Mouse (Mus musculus): Measurements from ENCODE around the gene Kat5.

Gene Kat5

DNA sequence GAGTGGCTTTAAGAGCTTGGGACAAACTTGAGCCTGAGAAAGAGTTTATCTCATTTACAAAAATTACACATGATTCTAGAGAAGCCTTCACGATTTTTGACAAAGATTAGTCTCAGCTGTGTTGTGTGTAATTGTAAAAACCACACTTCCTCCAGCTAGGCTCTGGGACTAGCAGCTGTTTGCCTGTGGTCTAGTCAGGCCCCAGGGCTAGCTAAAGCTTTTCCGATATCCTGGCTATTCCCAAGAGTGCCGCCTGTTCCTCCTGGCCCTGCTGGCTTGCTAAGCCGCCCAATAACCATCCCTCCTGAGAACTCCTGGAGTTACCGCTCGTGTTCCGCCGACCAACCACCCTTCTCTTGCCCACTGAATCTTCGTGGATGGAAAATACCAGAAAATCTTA, 22.1 kb upstream of the Kat5 start:
- in situ Hi-C loops (cut with MboI; ENCODE audit: unreplicated experiment in 2 of 2) = no loop called here

DNA sequence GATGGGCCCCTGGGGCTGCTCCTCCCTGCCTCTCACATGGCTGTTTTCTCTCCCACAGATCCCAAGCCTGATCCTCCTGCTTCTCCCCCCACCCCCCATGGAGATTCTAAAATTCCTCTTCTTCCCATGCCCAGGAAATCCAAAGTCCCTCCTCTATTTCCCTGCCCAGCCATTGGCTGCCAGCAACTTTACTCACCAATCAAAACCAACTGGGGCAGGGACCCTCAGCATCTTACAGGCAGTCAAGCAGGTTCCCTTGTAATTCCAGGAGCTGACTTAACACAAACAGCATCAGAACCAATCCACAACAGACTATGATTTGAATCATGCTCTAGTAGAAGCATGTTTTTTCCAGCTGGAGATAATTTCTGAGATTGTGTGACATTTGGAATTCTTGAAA, 19.9 kb upstream of the Kat5 start:
- in situ Hi-C loops (cut with MboI; ENCODE audit: unreplicated experiment in 2 of 2) = no loop called here

DNA sequence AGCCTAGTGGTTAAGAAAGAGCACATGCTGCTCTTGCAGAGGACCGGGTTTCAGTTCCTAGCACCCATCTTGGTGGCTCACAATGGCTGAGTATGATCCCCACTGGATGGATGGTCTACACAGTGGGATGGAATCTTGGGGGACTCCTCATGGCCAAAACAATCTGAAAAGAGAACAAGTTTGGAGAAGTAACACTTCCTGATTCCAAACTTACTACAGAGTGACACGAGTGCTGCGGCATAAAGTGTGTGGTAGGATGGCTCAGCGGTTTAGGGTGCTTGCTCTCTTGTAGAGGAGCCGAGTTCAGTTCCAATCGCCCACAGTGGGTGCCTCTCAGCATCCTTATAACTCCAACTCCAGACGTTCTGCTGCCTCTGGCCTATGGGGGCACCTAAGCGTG, 15.3 kb upstream of the Kat5 start:
- in situ Hi-C loops (cut with MboI; ENCODE audit: unreplicated experiment in 2 of 2) = no loop called here

DNA sequence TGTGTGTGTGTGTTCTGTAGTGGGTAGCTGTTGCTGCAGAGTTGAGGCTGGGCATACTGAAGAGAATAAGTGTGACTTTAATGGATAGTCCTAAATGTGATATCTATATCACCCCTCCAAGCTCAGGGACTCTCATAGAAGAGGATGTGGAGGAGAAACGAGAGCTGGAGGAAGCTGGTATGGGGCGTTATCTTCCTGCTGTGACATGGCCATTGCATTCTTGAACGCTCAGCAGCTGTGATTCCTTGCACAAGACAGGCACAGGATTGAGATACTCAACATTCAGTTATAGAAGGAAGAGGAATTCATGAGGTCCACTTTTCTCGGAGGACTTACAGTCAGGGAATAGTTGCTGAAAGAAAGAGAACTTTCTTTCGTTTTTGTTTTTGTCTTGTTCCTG, 11.8 kb upstream of the Kat5 start:
- in situ Hi-C loops (cut with MboI; ENCODE audit: unreplicated experiment in 2 of 2) = no loop called here

DNA sequence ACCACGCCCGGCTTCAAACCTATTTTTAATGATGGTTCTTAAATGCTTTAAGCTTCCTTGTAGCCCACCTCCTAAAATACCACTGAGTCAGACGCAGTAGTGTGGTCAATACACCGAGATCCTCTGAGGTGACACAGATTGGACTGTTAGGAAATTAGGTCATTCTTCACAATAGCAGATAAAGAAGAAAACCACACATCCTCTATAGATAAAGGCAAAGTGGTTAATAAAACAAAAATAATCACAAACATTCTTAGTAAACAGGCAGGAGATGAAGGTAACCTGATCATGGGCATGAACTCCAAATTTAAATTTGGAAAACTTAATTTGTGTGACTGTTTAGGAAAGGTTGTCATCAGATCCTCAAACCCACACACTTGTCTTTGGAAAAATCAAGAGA, 10.0 kb upstream of the Kat5 start:
- in situ Hi-C loops (cut with MboI; ENCODE audit: unreplicated experiment in 2 of 2) = no loop called here

DNA sequence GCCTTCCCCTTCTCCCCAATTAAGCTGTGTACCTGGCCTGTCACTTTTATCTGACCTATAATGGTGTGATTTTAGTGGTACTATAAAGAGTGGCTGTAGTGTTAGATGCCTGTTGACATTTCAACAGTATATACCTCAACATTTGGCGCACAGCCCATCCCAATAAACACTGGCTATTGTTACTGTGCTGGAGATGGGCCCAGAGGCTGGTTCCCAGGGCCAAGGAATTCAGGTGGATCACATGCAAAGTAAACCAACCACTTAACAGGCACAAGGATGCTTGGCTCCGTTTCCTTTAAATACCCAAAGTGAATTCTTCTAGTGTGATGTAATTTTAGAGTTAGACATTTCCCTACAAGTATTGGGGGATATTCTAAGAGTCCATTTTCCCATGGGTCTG, 4.9 kb upstream of the Kat5 start:
- in situ Hi-C loops (cut with MboI; ENCODE audit: unreplicated experiment in 2 of 2) = no loop called here

DNA sequence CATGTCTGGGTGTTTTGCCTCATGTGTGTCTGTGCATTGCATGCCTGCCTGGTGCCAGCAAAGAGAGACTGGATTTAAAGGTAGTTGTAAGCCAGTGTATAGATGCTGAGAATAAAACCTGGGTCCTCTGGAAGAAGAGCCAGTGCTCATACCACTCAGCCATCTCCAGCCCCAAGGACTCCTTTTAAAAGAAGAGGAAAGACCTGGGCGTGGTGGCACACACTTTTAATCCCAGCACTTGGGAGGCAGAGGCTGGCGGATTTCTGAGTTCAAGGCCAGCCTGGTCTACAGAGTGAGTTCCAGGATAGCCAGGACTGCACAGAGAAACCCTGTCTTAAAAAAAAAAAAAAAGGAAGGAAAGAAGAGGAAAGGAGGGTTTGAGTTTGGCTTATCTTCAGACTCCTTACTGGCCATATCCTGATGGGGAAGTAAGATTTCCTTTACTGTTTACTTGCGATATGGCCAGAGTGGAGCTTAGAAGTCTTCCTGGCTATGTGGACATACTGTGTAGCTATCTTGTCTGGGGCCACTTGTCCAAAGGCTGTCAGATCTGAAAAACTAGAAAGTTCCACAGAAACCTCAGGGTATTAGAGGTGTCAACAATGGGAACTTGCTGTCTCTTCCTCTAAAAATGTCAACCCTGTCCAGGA, 2.9 kb upstream of the Kat5 start:
- in situ Hi-C loops (cut with MboI; ENCODE audit: unreplicated experiment in 2 of 2) = no loop called here

DNA sequence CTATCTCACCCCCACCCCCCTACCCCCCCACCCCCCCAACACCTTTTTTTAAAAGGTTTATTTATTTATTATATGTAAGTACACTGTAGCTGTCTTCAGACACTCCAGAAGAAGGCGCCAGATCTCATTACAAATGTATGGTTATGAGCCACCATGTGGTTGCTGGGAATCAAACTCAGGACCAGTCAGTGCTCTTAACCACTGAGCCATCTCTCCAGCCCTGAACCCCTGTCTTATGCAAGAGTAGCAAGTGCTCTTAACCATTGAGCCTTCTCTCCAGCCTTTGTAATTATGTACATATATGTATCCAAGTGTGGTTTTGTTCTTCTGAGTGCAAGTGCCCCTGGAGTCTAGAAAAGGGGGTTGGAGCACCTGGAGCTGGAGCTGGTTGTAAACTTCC, 1.9 kb upstream of the Kat5 start:
- in situ Hi-C loops (cut with MboI; ENCODE audit: unreplicated experiment in 2 of 2) = no loop called here

DNA sequence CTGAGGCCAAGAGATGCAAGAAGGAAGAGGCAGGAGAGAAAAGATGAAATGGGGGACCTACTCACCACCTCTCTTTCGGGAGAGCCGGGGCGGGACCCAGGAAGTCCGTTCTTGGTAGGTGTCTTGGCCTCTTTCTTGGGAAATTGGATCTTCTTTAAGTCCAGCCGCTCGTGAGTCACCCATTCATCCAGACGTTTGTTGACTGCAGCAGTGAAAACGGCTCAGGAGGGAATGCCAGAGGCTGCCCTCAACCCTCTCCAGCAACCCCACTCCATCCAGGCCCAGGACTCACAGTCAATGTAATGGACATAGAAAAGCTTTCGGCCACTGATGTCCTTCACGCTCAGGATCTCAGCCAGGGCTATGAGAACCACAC, 878 bp downstream of the Kat5 start:
- in situ Hi-C loops (cut with MboI; ENCODE audit: unreplicated experiment in 2 of 2) = no loop called here

DNA sequence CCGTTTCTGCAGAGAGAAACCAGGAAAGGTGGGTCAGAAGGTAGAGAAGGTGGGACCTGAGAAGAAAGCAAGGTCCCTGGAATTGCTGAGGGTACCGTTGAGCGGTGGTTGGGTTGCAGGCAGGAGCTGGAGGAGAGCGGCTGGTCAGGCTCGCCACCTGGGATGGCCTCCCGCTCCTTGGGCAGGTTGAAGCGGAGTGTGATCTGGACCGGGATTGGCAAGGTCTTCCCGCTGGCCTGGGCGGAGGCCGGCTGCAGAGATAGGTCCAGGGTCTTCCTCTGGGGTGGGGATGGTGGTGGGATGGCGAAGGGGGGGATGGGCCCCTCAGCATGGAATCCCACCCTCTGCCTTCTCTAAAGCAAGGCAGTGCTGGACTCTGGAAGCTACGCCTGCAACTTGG, 1.3 kb downstream of the Kat5 start:
- in situ Hi-C loops (cut with MboI; ENCODE audit: unreplicated experiment in 2 of 2) = no loop called here

DNA sequence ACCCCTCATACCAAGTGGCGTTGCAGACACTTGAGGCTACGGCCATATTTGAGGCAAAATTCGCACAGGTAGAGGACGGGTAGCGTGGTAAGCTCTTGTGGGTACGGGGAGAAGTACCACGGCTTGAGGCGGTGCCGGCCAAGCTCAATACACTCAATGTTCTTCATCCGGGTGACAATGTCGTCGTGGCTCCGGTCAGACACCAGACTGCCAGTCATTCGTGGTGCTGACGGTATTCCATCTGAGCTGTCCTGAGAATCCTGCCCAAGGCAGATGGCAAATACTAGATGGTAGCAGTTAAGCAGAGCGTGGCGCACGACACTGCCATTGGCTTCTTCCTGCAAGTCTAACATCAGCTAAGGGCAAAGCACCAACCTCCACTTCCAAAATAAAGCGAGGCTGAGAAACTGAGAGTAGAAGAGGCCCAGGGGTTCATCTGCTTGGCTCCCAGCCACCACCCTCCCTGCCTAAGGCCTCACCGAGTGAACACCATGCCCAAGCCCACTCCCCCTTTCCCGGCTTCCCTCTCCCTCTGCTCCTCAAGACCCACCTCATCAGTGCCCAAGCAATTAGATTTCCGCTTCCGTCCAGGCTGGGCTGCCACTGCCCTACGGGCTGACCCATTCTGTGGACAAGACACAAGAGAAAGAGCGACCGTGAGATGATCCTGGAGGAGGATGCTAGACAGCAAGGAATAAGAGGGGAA, 2.2 kb downstream of the Kat5 start:
- in situ Hi-C loops (cut with MboI; ENCODE audit: unreplicated experiment in 2 of 2) = no loop called here

DNA sequence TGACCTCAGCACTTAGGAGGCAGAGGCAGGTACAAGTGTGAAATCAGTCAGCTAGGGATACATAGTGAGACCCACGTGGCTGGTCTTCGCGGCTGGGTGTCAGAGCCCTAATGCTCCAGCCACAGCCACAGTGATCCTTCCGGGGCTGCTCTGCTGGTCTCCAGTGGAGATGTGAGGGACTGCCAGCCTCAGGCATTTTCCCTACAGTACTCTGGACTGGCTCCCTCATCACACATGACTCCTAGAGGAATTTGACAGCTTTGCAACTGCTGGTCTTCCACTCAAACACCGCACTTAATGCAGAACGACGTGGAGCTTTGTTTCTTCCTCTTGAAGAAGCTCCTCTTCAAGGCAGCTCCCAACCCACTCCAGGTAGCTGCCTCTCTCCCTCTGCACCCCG, 3.8 kb downstream of the Kat5 start:
- in situ Hi-C loops (cut with MboI; ENCODE audit: unreplicated experiment in 2 of 2) = no loop called here

DNA sequence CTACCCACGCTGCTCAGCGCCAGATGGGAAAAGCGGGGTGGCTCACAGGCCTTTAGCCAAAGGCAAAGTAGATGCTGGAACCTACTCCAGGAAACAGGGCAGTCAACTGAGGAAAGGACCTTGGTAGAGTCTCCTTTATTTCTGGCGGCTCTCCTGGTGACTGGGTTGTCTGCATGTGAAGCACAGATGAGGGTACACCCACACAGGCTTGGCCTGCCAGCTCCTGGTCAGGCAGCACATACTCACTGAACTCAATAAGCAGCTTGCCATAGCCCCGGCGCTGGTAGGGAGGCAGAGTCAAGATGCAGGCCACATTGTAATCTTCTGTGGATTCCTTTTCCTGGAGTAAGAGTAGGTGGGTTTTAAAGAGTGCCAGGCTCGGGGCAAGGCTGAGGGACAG, 4.9 kb downstream of the Kat5 start:
- in situ Hi-C loops (cut with MboI; ENCODE audit: unreplicated experiment in 2 of 2) = no loop called here

DNA sequence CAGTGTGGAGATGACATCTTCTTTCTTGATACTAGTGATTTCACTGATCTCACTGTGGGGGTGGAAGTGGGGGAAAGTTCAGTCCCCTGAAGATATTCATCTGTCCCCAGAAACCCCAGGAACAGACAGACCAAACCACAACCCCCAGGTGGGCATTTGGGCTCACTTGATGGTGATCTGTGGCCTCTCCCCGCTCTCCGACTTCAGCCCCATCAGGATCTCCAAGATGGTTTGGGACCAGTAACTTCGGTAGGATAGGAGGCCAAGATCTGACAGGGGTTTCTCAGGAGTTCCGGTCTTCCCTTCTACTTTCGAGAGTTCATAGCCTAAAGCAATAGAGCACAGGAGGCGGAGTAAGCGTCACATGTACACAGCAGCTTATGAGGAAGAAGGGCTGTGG, 6.4 kb downstream of the Kat5 start:
- in situ Hi-C loops (cut with MboI; ENCODE audit: unreplicated experiment in 2 of 2) = no loop called here

DNA sequence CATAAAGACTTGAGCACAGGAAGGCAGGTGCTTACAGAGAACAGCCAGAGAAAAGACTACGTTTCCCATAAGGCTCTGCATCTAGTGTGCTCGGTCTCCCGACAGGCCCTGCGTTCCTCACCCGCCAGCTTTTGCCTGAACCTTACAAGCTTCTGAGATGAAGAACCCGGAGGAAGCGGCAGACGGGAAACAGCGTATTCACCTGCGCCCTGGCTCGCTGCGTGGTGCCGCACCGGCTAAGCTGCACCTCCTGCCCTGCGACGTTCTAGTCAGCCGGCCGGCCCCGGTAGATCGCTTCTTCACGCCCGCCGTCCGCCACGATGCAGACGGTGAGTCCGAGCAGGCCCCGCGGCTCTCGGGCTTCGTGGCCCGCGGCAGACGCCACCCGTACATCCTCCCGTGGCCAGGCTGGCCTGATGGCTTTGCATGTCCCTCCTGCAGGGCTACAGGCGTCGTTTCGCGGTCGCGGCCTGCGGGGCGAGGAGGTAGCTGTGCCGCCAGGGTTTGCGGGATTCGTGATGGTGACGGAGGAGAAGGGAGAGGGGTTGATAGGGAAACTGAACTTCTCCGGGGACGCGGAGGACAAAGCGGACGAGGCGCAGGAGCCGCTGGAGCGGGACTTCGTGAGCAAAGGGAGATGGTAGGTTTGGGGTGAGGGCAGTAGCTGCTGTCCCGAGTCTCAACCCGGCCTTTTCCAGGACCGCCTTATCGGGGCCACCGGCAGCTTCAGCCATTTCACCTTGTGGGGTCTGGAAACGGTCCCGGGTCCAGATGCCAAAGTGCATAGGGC, 8.1 kb downstream of the Kat5 start, which contains the start of gene Rnaseh2c:
Gene Rnaseh2c (plus strand): TSS at position 122 of the 790 bp plus-strand sequence.
- in situ Hi-C loops (cut with MboI; ENCODE audit: unreplicated experiment in 2 of 2) = no loop called here

DNA sequence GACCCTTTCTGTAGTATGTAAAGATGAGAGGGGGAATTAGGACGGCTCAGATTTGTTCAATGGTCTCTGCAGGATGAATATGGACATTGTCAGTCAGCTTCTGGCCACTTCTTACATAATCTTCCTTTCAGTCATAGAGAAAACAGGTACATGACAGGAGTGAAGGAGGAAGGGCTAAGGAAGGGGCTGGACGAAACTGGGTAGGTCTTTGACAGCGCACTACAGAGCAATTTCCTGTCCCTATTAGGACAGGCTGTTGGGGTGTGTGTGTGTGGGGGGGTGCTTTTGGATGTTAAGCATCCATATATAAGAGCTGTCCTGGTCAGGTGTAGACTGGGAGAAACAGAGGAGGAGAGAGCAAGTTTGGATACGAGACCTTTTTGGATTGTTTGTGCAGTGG, 10.8 kb downstream of the Kat5 start:
- in situ Hi-C loops (cut with MboI; ENCODE audit: unreplicated experiment in 2 of 2) = no loop called here

DNA sequence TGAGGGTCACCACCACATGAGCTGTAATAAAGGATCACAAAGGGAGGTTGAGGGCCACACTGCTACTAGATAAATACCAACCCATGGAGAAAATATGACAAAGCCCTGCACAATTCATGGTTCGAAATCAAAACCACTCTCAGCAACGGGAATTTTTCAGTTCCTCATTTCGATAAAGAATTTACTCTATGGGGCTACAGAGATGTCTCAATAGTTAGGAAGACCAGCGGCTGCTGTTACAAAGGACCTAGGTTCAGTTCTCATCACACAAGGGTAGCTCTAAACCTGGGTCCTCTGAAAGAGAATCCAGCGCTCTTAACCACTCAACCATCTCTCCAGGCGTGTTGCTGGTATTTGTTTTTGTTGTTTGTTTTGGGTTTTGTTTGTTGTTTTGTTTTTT, 18.1 kb downstream of the Kat5 start:
- in situ Hi-C loops (cut with MboI; ENCODE audit: unreplicated experiment in 2 of 2) = no loop called here

DNA sequence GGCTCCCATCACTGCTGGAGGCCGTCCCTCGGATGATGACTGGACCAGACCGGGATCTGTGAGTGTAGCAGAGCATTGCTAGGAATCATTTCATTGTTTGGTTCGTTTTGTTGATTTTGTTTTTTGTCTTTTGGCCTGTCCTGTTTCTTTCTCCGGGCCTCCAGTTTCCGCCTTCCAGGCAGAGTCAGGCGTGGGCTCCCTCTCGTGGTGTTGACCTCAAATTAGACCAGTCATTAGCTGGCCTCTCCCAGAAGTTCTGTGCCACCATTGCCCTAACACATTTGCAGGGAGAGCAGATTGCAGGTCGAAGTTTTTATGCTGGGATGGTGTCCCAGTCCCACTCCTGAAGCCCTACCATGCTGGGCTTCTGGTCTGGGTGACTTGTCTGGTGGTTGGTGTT, 20.9 kb downstream of the Kat5 start:
- in situ Hi-C loops (cut with MboI; ENCODE audit: unreplicated experiment in 2 of 2) = no loop called here

DNA sequence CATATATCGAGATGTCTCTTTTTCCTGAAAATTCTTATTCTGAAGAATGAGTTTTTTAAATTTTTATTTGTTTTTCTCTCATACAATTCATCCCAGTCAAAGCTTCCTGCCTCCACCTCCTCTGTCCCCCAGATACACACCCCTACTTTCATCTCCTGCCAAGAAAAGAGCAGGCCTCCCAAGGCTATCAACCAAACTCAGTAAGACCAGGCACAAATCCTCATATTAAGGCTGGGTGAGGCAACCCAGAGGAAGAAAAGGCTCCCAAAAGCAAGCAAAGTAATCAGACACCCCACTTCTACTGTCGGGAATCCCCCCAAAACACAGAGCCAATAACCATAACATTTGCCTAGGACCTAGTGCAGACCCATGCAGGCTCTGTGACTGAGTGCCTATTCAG, 28.0 kb downstream of the Kat5 start:
- in situ Hi-C loops (cut with MboI; ENCODE audit: unreplicated experiment in 2 of 2) = no loop called here

DNA sequence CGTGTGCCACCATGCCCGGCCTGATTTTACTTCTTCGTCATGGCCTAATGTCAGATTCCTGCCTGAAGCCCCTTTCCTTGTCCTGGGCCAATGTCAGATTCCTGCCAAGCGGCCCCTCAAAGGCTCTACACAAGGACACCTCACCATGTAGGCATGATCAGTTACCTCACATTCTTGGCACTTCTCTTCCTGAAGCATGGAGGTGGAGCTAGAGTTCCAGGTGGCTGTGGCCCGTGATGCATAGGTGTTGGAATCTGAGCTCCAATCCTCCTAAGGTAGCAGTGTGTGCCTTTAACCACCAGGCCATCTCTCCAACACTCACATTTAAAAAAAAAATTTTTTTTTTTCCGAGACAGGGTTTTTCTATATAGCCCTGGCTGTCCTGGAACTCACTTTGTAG, 29.3 kb downstream of the Kat5 start:
- in situ Hi-C loops (cut with MboI; ENCODE audit: unreplicated experiment in 2 of 2) = no loop called here

DNA sequence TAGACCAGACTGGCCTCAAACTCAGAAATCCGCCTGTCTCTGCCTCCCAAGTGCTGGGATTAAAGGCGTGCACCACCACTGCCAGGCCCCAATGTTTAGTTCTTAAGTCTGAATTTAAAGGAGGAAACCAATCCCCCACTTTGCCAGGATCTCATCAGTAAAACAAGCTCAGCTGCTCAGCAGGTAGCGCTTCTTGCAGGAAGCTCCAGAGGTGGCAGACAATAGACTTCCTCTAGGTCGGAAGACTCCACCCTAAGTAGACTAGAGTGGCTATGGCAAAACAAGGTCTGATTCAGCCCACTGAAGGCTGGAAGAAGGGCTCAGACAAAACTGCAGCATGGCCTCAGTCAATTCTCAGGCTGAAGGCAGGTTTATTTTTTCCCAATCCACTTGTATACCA, 30.1 kb downstream of the Kat5 start:
- in situ Hi-C loops (cut with MboI; ENCODE audit: unreplicated experiment in 2 of 2) = no loop called here

DNA sequence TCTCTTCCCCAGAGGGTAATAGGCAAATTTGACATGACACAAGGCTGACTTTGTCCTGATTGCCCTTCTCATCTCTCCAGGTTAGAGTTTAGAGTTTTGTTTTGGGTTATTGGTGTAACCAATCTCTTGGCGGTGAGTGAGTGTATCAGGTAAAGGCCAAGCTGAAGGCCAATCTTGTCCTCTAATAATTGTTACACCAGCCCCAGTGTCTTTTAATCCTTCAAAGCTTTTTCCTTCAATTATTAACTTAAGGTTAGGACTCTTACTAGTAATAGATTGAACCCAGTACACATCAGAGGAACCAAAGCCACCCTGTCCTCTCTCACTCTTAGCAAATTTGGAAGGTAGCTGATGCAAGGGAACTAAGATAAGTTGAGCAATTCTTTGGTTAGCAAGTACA, 34.7 kb downstream of the Kat5 start:
- in situ Hi-C loops (cut with MboI; ENCODE audit: unreplicated experiment in 2 of 2) = no loop called here
